Mouse (Mus musculus): Measurements from ENCODE around the gene Sap30. TPM values are rescaled to one million over a fixed set of nuclear protein-coding genes. Genes with fewer than 3 reads are reported as not detected.

The Sap30 gene
- polyA plus RNA-seq, 1 experiment from 2014 or later = 13.9 TPM

DNA sequence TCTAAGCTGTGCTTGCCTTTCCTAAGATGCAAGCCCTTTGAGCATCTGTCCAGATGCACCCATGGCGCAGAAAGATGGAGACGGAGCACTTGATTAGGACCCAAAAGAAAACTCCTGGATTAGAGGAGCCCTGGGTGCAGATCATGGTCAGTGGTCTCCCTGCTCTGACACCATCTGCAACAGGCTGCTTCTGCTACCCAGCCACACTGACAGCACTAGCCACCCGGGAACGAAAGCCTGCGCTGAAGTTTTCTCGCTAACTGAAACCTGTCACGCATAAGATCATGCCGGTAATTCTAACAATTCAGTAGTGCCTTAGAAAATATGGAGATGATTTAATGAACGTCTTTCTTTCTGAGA, 51.2 kb downstream of the Sap30 start:
- no peak overlapping the region for H3K27ac ChIP-seq (replicated peaks)
- H3K4me2 ChIP-seq = no peak overlapping the region
- no peaks in the 10 kb centered on the region for H3K9me3 ChIP-seq (replicated peaks)
- H3K36me3 ChIP-seq (replicated peaks) = no peaks in the 10 kb centered on the region
- no peaks in the 10 kb centered on the region for H3K27me3 ChIP-seq
- H3K4me1 ChIP-seq (replicated peaks) = no peaks in the 10 kb centered on the region
- WGBS (ENCODE audit: insufficient replicate concordance) = 77% methylated on average over 9 of the region's 9 CpGs
- no peak for ATAC-seq (ENCODE audit: insufficient read depth)
- no peak overlapping the region for H3K4me3 ChIP-seq (replicated peaks)
- no peak overlapping the region for H3K9ac ChIP-seq

GRCm38 (mm10) chr8:57435768-57436436, 51.8 kb downstream of the Sap30 start:
- Histone ChIP-seq H3K36me3 (replicated peaks) (no peaks in the 10 kb centered on the region), H3K4me1 (replicated peaks) (no peaks in the 10 kb centered on the region), H3K4me3 (replicated peaks) (no peak overlapping the region), H3K4me2 (no peak overlapping the region; the same call in 1 of the 2 replicates), H3K27me3 (no peaks in the 10 kb centered on the region), H3K27ac (replicated peaks) (0 out of 2 replicates have a peak overlapping the region, but pooled peaks have one; percentile 34), H3K9me3 (replicated peaks) (no peaks in the 10 kb centered on the region), H3K9ac (no peak overlapping the region)
- ATAC-seq (ENCODE audit: insufficient read depth) = no peak
- 51% methylated on average over 18 of the region's 18 CpGs for WGBS (ENCODE audit: insufficient replicate concordance)

GRCm38 (mm10) chr8:57432802-57433201, 54.9 kb downstream of the Sap30 start:
- Histone ChIP-seq H3K27me3 (no peaks in the 10 kb centered on the region; the same call in 1 of the 2 replicates), H3K4me1 (replicated peaks) (no peaks in the 10 kb centered on the region), H3K9ac (no peak overlapping the region), H3K9me3 (replicated peaks) (no peaks in the 10 kb centered on the region), H3K4me3 (replicated peaks) (no peak overlapping the region), H3K27ac (replicated peaks) (no peak overlapping the region), H3K36me3 (replicated peaks) (no peaks in the 10 kb centered on the region), H3K4me2 (no peak overlapping the region)
- WGBS (ENCODE audit: insufficient replicate concordance) = 57% methylated on average over 5 of the region's 5 CpGs
- ATAC-seq (ENCODE audit: insufficient read depth) = no peak

Other genes starting within 250 kb of the Sap30 start
- 0.39 and 0.51 TPM in 2 replicates for gene Hand2, start 166.9 kb downstream of the Sap30 start, polyA plus RNA-seq (2015; fragmentation: Nextera tagmentation; extraction: Ambion mirVana)
- 0.35 TPM in 1 of 2 replicates, not detected in the other for gene Scrg1, start 31.9 kb downstream of the Sap30 start, polyA plus RNA-seq (2015; fragmentation: Nextera tagmentation; extraction: Ambion mirVana)
- gene Hmgb2, start 24.0 kb upstream of the Sap30 start, polyA plus RNA-seq (2015; fragmentation: Nextera tagmentation; extraction: Ambion mirVana) = 204 and 283 TPM in 2 replicates
- gene Galnt7, start 165.2 kb upstream of the Sap30 start, polyA plus RNA-seq (2015; fragmentation: Nextera tagmentation; extraction: Ambion mirVana) = 3.5 and 3.8 TPM in 2 replicates